Mouse (Mus musculus) hematopoietic stem cell, adult 5-6 weeks (primary cell): ENCODE measurements around the gene Gm21992. TPM values are rescaled to one million over a fixed set of nuclear protein-coding genes. Genes with fewer than 3 reads are reported as not detected.
"Not testable (repeated sequence)": the region's sequence is repeated elsewhere in the genome, so short reads cannot be mapped to it uniquely, and the experiment has no call there.

Experiments used
- ATAC-seq, 2 experiments: fragments of 125-278 bp in 1 of 2; replicated peaks in 1 of 2; 2 replicates each; pipeline ENCODE4 v1.8.0; 2016 to 2017; ENCODE audit warnings: inconsistent platforms in 2 of 2, mild to moderate bottlenecking in 2 of 2, moderate number of reproducible peaks in 2 of 2, low read depth in 1 of 2, moderate TSS enrichment in 1 of 2; ENCODE audit not compliant: low FRiP score in 2 of 2, poor library complexity in 2 of 2, severe bottlenecking in 2 of 2, insufficient read depth in 1 of 2, low TSS enrichment in 1 of 2
- total RNA-seq: library from RNA; stranded (forward); fragments of 172-1452, 232-1000 nt; gene quantifications from 2 replicates; pipeline ENCODE4 v1.2.3, GENCODE M21; 2017

The Gm21992 gene
- total RNA-seq, 1 experiment from 2014 or later, result 41.8 TPM

GRCm38 (mm10) chr19:4772785-4773184, 38.6 kb downstream of the Gm21992 start:
- no peak for ATAC-seq

GRCm38 (mm10) chr19:4767507-4768148, 43.8 kb downstream of the Gm21992 start:
- ATAC-seq, result no peak

GRCm38 (mm10) chr19:4762876-4763275, 48.5 kb downstream of the Gm21992 start:
- ATAC-seq, result no peak

GRCm38 (mm10) chr19:4760544-4760943, 50.9 kb downstream of the Gm21992 start:
- ATAC-seq, result not testable (repeated sequence)

- no peak for ATAC-seq
Measured at GRCm38 (mm10) chr19:4756921-4757320, 54.5 kb downstream of the Gm21992 start.

- ATAC-seq, result peak; percentile 84 to 91
Measured at GRCm38 (mm10) chr19:4756193-4756911, 55.1 kb downstream of the Gm21992 start, which contains the start of gene Rbm4b. Rbm4b (plus strand) TSS chr19:4756497.

GRCm38 (mm10) chr19:4755565-4756192, 55.7 kb downstream of the Gm21992 start:
- peak; percentile 82 to 88 for ATAC-seq

- no peak for ATAC-seq
Measured at GRCm38 (mm10) chr19:4749975-4750374, 61.4 kb downstream of the Gm21992 start.

GRCm38 (mm10) chr19:4748493-4748892, 62.9 kb downstream of the Gm21992 start:
- ATAC-seq, result no peak

- ATAC-seq, result no peak
Measured at GRCm38 (mm10) chr19:4747631-4748312, 63.6 kb downstream of the Gm21992 start.

- no peak for ATAC-seq
Measured at GRCm38 (mm10) chr19:4746611-4747010, 64.8 kb downstream of the Gm21992 start.

- ATAC-seq, result no peak
Measured at GRCm38 (mm10) chr19:4745681-4746080, 65.7 kb downstream of the Gm21992 start.

GRCm38 (mm10) chr19:4745057-4745456, 66.4 kb downstream of the Gm21992 start:
- ATAC-seq, result no peak

GRCm38 (mm10) chr19:4744026-4744425, 67.4 kb downstream of the Gm21992 start:
- no peak for ATAC-seq

GRCm38 (mm10) chr19:4743524-4743923, 67.9 kb downstream of the Gm21992 start:
- ATAC-seq, result no peak

GRCm38 (mm10) chr19:4742229-4742628, 69.2 kb downstream of the Gm21992 start:
- ATAC-seq, result no peak

GRCm38 (mm10) chr19:4741482-4741881, 69.9 kb downstream of the Gm21992 start:
- ATAC-seq, result no peak

GRCm38 (mm10) chr19:4739762-4740161, 71.7 kb downstream of the Gm21992 start:
- ATAC-seq, result no peak
